Mouse (Mus musculus) T-cell, adult 2 months (primary cell): ENCODE measurements around the gene Nfyb.

ENCODE experiments used
- DNase-seq: peaks from one replicate; pipeline ENCODE4 v3.0.0; 2022; ENCODE audit warnings: low spot score

Gene Nfyb

DNA sequence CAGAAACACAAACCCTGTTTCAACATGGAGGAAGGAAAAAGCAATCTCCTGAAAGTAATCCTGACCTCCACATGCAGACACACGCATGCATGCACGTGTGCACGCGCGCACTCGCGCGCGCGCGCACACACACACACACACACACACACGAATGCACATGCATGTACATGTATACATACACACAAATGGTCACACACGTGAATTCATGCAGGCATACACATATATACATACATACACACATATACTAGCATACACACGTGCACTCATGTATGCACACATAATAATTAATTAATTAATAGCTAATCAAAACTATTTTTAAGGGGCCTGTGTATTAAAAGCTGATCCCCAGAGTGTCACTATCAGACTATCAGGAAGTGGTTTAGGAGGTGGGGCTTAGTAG is 15.9 kb upstream of the Nfyb start:
- no peak for DNase-seq

DNA sequence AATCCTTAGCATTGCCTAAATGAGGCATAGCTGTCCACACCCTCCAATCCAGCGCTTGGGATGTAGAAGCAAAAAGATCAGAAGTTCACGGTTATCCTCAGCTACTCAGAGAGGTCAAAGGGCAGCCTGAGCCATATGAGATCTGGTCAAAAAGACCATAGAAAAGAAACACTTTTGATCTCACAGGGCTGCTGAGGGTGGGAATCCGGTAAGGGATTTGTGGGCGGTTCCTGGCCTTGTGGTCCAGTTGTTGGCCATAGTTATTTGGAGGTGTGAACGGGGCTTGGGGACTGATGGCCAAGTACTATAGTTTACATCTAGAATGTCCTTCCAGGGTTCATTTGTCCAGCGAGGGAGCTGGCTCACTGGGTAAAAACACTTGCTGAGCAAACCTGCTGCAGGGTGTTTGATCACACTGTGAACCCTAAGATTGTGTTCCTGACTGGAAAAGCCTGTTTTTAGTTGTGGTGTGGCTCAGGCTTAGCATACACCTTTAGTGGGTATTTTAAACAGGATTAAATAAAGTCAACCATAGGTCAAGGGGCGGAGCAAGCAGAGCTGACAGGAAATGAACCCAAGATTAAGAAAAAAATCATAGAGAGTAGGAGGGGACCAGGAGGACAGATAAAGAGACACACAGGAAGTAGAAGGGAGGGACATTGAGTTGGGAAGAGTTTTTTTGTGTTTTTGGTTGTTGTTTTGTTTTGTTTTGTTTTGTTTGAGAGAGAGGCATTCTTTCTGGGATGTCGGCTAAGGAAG is 15.0 kb upstream of the Nfyb start:
- DNase-seq, result peak; percentile 28

DNA sequence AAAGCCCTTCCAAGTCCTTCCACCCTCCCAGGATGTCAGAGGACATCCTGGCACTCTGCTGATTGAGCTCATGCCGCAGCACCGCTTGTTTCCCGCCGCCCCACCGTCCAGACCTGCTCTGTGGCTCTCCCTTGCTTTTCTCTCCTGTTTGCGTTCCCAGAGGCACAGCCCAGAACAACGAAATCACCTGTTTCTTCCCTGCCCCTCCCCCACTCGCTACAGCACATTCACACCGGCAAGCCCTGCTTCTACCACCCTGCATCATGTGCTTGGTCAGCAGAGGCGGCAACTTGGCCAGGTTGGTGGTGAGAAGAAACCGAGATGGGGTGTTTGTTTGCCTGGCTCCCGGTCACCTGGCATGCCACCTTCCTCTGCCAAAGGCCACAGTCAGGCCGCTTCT is 13.9 kb upstream of the Nfyb start:
- no peak for DNase-seq

DNA sequence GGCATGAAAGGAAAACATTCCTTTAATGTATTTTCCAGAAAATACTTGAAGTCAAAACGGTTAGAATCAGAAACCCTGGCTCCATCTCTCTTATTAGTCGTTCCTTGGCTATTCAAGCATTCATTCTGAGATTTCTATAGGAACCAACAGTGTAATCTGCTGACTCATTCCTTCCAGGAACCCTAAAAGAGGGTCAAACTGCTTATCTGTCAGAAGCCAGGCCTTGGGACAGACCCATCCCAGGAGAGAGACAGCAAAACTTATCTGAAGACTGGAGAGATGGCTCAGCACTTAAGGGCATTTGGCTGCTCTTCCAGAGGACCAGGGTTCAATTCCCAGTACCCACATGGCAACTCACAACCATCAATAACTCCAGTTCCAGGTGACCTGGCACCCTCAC is 13.1 kb upstream of the Nfyb start:
- DNase-seq, result no peak

DNA sequence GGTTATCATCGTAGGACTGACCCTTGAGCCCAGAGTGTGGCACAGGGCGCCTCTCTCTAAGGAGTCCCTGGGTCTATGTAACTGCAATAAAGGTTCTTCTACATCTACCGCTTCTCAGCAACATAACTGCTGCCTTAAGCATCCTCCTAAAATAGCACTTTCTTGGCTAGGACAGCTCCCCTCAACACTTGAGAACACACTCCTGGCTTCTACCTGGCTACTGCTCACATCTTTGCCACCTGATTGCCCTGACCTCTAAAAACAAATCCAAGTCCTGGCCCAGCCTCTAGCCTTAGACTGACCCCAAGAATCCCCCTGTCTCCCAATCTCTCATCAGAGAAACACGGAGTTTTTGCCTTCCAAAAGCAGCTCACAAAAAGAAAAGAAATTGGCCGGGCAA is 10.9 kb upstream of the Nfyb start:
- no peak for DNase-seq

DNA sequence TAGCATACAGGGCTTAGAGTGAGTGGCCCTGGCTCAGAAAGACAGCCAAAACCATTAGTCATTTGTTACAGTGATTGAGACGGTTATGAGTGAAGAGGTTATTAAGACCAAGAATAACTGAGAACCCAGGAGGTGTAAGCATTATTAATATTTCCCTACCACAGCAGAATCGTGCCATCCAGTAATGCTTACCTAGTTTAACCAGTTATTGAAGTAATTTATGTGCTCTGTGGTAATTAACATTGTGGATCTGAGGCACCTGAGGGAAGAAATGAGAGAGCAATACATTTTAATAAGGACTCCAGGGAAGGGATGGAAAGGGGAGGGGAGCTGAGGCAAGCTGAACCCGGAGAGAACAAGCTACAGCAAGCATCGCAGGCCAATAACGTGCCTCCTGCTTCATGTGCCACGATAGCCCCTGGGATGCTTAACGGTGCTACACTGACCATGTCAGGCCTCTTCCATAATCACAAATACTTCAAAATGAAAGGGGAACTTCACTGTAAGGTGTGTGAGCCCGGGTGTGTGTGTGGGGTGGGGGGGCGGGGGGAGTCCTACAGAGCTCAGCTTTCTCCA is 7.7 kb upstream of the Nfyb start:
- DNase-seq, result no peak

DNA sequence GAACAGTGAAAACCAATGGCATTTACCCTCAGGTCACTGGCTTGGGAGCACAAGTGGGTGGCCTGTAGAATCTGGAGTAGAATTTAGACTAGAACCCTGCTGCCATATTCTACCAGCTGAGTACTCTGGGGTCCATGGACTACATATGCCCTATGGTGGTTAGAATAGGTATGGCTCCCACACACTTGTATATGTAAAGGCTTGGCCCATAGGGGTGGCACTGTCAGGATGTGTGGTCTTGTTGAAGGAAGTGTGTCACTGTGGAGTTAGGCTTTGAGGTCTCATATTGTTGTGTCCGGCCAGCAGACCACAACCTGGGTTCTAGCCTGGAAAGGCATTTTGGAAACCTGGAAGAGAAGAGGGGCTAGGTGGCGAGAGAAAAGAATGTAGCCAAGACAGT is 6.8 kb upstream of the Nfyb start:
- DNase-seq, result no peak

DNA sequence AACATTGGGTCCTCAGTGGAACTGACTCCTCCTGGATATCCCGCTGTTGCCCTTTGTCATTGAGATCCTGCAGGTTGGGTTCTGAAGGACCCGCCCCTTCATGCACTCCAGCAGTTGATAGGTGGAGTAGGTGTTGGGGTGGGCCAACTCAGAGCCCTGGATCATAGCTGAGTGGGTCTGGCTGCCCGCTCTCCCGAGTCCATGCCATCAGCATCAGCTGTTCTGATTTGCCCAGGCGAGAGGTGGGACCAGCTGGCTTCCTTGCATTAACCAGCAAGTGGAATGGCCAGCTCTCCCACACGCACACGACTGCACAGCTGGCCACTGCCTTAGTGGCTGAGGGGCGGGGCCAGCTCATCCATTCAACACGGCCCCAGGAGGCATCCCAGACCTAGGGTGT is 5.0 kb upstream of the Nfyb start:
- no peak for DNase-seq

DNA sequence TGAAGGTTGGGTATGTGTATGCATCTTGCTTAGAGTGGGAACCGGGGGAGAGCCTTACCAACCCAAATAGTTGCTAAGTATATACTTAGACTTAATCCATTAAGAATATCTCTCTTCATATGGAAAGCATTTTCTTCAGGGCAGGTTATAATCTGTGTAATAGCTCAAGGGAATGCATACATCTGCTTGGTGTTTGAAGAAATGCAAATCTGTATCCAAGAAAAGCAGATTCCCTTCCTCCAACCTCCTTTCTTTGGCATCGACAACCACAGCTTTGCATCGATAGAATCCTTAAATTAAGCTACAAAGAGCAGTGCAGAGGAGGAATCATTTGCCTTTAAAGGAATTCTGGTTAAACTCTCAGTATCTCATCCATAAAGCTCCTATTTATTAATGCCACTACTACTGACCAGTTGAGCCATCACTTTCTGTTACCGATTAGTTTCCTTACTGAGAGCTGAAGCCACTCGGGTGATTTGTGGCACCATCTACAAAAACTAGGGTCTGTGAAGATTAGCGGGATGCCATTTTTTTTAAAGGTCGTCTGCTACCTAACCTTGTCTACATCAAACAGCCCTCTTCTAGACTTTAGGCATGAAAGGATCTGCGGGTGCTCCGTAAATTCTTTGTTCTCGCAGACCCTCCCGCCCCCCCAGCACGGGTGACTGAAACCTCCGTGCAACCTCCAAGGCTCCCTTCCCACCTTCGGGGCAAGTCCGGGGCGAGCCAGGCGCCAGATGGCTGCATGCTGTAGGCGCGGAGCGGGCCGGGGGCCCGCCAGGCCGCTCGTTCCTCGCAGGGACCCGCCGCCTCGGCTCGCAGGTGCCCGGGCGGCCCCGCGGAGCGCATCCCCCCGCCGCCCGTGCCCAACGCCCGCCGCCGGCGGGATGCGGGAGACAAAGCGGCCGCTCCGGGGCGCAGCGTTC is 925 bp downstream of the Nfyb start:
- DNase-seq, result no peak

DNA sequence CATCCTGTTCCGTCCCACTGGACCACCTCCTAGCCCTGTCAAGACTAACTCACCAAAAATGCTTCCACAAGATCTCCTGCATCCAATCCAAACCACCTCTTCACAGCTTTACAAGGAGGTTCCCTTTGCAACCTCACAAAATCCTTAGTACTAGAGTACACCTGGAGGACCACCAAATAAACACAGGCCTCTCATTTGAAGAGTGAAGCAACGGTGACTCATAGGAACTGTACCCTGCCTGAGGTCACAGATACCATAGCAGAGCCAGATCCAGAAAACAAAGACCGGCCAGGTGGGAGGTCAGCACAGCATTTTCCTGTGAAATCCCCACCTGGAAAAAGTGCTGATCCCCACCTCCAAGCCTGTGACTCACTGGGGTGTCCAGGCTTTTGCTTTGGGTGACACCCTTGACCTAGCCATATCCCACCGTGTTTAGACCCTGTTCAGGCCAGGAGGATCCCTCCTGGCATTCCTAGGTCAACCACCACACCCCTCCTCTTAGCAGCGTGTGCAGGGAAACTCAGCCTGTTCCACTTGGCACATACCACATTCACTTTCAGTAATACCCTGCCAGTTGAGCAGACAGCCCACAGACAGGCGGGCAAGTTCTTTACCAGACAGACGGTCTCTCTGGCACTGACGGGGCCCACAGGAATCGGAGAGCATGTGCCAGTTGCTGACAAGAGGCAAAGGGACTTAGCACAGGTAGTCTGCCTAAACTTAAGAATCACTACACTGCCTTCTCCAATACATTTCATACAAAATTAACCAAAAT is 2.7 kb downstream of the Nfyb start:
- no peak for DNase-seq

DNA sequence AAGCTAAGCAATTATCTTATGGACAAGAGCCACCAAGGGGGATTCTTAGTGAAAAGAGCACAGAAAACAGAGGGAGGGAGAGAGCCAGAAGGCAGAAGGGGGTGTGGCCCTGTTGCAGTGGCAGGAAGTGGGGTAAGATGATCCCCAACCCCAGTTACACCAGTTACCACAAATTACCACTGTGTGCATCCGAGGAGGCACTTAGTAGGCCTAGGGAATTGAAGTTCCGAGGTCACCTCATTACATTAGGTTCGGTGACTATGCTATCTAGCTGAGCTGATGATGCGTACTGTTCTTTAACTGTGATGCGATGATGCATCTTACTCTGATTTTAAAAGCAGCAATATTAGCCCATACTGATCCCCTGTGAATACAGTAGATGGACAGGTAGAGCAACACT is 4.2 kb downstream of the Nfyb start:
- no peak for DNase-seq

DNA sequence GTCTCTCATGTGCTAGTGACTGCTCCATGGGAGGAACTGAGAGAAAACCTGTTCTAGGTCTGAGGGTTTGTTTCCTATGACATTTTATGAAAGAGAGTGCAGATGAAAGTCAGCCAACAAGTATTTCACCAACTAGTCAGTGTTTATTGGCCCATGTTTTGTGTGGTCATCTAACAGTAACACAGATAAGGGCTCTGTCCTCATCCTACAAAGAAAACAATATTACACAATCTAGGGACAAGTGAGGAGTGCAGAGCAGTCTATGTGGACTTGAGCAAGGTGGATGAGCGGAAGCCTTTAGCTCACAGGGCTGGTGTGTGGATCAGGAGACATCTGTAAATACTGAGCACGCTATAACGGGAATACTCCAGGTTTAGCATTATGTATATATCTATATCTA is 5.1 kb downstream of the Nfyb start:
- DNase-seq, result no peak

DNA sequence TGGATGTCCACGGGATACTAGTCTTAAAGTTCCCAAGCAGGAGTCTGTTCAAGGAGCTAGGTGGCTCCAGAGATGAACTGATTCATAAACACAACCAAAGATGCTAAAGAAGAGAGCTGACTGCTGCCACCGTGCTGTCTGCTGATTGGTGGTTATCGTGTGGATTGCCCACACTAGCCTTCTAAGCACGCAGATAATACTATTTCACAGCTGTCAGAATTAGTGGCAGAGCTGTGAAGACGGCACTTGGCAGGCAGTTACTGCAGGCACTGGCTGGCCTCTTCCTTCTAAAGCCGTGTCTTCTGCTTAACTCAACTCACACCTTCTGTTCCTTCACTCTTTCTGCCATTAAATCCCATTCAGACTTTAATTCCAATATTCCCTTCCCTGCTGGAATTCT is 5.6 kb downstream of the Nfyb start:
- DNase-seq, result no peak

DNA sequence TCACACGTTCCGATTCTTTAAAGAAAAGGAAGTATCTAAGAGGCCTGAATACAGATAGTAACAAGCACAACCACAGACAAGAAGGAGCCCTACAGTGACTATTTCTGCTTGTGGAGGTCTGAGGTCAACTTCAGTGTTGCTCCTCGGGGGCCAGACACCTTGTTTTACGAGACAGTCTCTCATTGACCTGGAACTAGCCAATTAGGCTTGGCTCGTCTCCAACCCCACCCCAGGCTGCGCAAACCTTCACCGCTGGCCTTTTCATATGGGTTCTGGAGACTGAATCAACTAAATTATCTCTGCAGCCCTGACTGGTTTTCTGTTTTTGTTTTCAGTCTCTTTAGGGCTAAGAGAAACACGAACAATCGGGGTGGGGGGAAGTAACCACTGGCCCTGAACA is 6.6 kb downstream of the Nfyb start:
- DNase-seq, result no peak

DNA sequence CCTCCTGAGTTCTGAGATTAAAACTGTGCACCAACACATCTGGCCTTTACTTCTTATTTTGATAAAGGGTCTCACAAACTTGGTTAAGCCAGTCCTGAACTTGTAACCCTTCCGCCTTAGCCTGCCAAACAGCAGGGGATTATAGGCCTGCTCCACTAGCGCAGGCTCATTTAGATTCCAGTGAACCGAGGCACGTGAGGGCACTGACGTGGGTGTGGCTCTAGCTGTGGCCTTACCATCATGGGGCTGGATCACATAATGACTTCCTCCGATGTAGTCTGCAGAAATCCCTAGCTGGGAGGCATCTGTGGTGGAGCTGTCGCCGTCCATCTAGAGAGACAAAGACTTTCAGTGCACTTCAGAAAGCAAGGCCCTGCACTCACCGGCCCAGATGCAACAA is 7.5 kb downstream of the Nfyb start:
- no peak for DNase-seq

DNA sequence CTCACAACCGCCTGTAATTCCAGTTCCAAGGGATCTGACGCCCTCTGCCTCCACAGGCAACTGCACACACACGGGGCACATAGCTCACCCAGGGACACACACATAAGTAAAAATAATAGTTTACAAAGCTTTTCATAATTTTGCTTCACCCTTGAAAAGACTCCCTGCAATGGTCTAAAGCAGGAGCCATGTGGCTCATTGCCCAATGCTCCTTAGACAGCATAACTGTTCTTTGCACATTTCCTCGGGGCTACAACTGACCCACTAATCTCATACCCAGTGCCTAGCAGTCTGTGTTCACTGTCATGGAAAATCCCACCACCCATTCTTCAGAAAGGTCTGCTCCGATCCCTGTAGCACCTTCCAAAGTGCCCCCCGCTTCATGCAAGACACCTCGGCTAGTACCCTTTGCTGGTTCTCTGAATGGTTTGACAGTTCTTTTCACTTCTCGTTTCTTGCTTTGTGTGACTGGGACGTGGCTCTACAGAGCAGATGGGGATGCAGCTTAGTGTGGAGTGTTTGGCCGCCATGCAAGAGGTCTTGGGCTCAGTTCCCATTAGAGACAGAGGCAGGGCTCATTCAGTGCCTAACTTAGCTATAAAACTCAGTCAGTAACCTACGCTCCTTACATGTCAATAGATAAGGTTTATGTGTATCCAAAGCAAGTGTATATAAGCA is 8.6 kb downstream of the Nfyb start:
- no peak for DNase-seq

DNA sequence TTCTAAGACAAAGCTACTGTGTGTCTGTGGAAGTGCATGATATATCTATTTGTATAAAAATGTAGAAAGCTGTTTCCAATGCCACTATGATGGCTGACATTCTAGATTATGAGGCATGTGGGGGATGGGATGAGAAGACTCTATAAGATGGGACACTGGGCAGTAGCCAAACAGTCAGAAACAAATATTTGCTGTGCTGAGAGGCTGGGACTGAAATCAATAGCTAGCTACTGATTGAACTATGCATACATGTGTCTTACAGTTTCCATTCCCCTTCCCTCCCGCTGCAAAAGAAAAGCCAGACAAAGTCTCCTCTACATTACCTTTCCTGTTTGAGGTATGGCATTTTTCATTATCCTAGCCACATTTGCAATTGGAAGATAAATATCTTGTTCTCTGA is 9.3 kb downstream of the Nfyb start:
- DNase-seq, result no peak

DNA sequence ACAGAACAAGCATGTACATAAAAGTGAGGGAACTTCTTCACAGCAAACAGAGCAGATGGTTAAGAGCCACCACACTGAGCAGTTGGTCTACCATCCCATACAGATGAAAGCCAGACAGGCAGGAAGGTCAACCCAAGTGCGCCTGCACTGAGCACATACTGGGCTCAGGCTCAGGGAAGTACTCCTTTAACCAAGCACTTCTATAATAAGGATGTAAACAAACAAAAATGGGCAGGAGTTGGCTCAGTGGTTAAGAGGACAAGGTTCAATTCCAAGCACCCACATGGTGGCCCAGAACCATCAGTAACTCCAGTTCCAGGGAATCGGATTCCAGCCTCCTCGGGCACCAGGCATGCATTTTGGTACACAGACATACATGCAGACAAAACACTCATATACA is 11.0 kb downstream of the Nfyb start:
- no peak for DNase-seq

DNA sequence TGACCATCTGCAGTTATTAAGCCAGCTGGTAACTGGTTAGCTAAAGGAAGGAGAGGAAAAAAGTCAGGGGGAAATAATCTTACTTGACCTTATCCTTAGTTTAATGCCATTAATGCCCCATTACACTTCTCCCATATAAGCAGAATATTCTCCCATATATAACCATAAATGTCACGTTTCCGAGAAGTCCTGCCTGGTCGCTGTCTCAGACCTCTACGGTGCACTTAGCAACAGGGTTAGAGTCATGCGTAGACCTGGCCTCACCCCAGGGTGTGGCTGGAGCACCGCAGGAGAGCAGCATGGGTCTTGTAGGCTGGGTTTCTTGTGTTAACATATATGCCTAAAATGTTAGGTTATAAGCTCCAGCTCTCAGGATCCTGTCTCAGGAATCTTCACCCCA is 13.2 kb downstream of the Nfyb start:
- DNase-seq, result no peak

DNA sequence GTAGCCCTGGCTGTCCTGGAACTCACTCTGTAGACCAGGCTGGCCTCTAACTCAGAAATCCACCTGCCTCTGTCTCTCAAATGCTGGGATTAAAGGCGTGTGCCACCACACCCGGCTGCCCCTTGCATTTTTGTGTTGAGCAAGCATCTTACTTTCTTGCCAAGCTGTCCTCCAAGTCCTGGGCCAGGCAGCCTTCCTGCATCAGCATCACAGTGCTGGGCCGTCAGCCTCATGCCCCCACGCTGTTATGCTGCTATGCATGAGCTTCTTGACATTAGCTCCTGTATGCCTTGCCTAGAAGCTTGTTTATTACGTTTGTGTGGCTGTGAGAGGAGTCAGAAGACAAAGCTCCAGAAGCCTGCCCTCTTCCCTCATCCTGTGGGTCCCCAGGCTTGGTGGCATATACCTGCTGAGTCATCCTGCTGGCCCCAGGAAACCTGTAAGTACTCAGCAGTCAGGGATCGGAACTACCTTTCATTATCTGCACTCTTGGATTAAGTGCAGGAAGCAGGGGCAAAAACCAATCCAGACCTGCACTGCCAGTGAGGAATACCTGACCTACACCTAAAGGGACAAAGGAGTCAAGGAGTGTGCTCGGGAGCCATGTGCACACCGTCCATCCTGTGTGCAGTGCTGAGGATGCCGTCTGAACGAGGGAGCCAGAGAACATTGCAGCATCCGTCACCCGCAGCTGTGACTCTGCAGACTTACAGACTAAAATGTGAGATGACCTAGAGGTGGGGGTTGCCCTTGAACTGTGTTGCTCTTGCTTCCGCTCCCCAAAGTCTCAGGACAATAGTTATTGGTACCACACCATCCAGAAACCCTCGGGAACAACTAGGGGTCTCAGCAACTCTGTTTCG is 16.7 kb downstream of the Nfyb start:
- DNase-seq, result no peak

DNA sequence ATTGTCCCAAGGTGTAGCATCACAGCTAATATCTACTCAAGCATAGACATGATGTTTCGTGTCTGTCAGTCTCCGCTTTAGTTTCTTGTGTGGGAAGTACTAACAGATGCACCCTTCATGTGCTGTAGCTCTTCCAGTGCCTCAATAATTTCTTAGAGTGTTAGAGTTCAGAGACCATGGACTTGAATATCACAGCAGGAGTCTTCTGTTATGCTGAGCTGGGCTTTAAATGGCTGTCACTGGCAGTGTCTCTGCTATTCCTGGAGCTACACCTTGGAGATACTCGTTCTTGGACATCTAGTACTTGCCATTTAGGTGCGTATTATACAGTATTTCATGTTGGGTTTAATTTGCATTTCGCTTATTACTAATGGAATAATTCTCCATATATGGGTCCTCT is 18.6 kb downstream of the Nfyb start:
- DNase-seq, result no peak
